Mouse (Mus musculus) liver, embryonic 11.5 days (tissue): Measurements from ENCODE around the gene Ncoa4. TPM values are rescaled to one million over a fixed set of nuclear protein-coding genes. Genes with fewer than 3 reads are reported as not detected.

Experiments
- ATAC-seq: fragments of 200-750 bp; cut with Nextera tagmentation; replicated peaks from 2 replicates; pipeline ENCODE4 v1.8.0; 2017; ENCODE audit warnings: moderate number of reproducible peaks, mild to moderate bottlenecking, moderate TSS enrichment, moderate library complexity; ENCODE audit not compliant: low FRiP score
- DNase-seq: peaks from one replicate; pipeline ENCODE4 v3.0.0-alpha.2; 2017; ENCODE audit warnings: low spot score
- H3K27ac ChIP-seq: fragments of 300-500 bp; sonication (generic); 2 replicates; pipeline ENCODE4 v1.5.1; 2014; ENCODE audit warnings: mild to moderate bottlenecking, low read depth, low read length, control low read depth
- H3K27me3 ChIP-seq: fragments of 300-500 bp; sonication (generic); replicated peaks from 2 replicates; pipeline ENCODE4 v1.6.1; 2014; ENCODE audit warnings: low read length, mixed read lengths; ENCODE audit not compliant: control insufficient read depth, insufficient read depth
- H3K36me3 ChIP-seq: fragments of 300-500 bp; sonication (generic); 2 replicates; pipeline ENCODE4 v1.6.1; 2014; ENCODE audit warnings: mild to moderate bottlenecking, low read length, moderate library complexity, mixed read lengths; ENCODE audit not compliant: control insufficient read depth, insufficient read depth
- H3K4me1 ChIP-seq: fragments of 300-500 bp; sonication (generic); replicated peaks from 2 replicates; pipeline ENCODE4 v1.6.1; 2014; ENCODE audit warnings: low read length, mixed read lengths; ENCODE audit not compliant: control insufficient read depth, insufficient read depth
- H3K4me2 ChIP-seq: fragments of 300-500 bp; sonication (generic); 2 replicates; pipeline ENCODE4 v1.6.1; 2014; ENCODE audit warnings: mild to moderate bottlenecking, control low read depth, moderate library complexity
- H3K4me3 ChIP-seq: fragments of 300-500 bp; sonication (generic); 2 replicates; pipeline ENCODE4 v1.5.1; 2014; ENCODE audit warnings: low read depth, low read length, control low read depth
- H3K9ac ChIP-seq: fragments of 300-500 bp; sonication (generic); 2 replicates; pipeline ENCODE4 v1.6.1; 2014; ENCODE audit warnings: low read depth, low read length, control low read depth
- H3K9me3 ChIP-seq: fragments of 300-500 bp; sonication (generic); 2 replicates; pipeline ENCODE4 v1.6.1; 2016; ENCODE audit warnings: low read length, inconsistent platforms, mixed read lengths; ENCODE audit not compliant: control insufficient read depth
- WGBS: fragments of 180-500 bp; shearing (Covaris S2); extraction: QIAGEN DNeasy Blood & Tissue Kit; methylation state at CpG from one replicate; pipeline ENCODE4 v1.1.7; 2014; 5-methylcytosine and 5-hydroxymethylcytosine counted together
- polyA plus RNA-seq: library from polyadenylated mRNA; unstranded; fragments of >200 nt; fragmentation: Nextera tagmentation; extraction: Ambion mirVana; gene quantifications from 2 replicates; pipeline ENCODE4 v1.2.1, GENCODE M21; 2014

The Ncoa4 gene
- polyA plus RNA-seq, 1 experiment from 2014 or later: 172 TPM

DNA sequence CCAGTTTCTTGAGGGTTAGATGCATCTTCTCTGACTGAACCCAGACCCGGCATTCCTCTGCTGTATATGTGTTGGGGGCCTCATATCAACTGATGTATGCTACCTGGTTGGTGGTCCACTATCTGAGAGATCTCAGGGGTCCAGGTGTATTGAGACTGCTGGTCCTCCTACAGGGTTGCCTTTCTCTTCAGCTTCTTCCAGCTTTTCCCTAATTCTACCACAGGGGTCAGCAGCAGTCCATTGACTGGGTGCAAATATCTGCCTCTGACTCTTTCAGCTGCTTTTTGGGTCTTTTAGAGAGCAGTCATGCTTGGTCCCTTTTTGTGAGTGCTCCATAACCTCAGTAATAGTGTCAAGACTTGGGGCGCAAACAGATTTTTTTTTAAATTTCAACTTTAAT is 8.8 kb upstream of the Ncoa4 start:
- Histone ChIP-seq H3K4me2 (no peak overlapping the region), H3K27ac (no peak overlapping the region), H3K27me3 (no peaks in the 10 kb centered on the region), H3K9me3 (peaks cover 6% of the 10 kb centered on the region; the same call in 1 of the 2 replicates), H3K9ac (no peak overlapping the region), H3K36me3 (no peaks in the 10 kb centered on the region), H3K4me3 (no peak overlapping the region), H3K4me1 (peaks cover 3% of the 10 kb centered on the region)
- DNase-seq (no peak), ATAC-seq (no peak)
- 84% methylated on average over 2 of the region's 2 CpGs for WGBS

DNA sequence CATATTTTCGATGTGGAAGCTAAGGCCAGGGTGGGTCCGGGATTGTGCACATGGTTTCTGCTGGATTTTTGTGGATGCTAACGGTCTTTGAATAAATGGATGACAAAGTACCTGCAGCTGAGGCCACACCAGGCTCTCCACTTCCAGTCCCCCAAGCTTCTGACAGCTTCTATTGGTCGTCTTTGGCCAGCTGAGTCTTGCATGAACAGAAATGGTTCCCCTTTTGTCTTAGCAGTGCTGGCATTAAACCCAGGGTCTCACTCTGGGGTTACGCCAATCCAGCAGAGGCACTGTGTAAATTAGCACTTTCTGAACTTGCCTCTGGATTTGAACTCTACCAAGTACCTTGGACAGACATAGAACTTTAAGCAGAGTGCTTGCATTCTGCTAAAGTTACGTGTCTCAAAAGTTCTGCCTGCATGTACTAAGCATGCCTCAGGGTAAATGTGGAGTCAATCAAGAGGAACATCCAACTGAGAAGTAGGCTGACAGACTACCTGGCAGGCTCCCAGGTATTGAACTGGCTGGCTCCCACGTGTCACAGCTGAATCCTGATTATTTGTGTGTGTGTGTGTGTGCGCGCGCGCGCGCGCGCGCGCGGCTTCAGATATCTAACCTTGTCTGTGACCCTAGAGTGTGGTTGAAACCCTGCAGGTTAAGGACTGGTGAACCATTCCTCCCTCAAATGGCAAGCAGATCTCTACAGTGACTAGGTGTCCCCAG is 7.3 kb upstream of the Ncoa4 start:
- Histone ChIP-seq H3K27ac (no peak overlapping the region), H3K9me3 (peaks cover 6% of the 10 kb centered on the region; the same call in 1 of the 2 replicates), H3K4me2 (no peak overlapping the region), H3K4me1 (no peaks in the 10 kb centered on the region), H3K36me3 (no peaks in the 10 kb centered on the region), H3K4me3 (no peak overlapping the region), H3K27me3 (no peaks in the 10 kb centered on the region), H3K9ac (no peak overlapping the region)
- WGBS: 89% methylated on average over 18 of the region's 18 CpGs
- DNase-seq (no peak), ATAC-seq (no peak)

DNA sequence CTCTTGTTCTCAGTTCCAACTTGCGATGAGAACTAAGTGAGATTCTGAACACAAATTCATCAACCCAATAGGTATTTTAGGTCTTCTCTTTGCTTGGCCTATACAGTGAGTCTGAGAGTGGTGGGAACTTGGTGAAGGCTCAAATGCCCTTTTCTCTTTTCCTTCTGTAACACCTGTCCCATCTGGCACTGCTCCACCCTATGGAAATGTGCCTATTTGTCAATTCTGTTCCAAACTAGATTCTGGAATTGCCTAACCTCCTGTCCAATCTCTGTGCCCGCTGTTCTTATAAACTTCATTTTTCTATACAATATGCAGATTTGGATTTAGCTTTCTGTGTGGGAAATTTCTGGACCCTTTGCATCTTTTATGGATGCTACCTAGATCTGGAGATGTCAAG is 6.5 kb upstream of the Ncoa4 start:
- Histone ChIP-seq H3K36me3 (no peaks in the 10 kb centered on the region), H3K27ac (no peak overlapping the region)
- ATAC-seq: no peak

DNA sequence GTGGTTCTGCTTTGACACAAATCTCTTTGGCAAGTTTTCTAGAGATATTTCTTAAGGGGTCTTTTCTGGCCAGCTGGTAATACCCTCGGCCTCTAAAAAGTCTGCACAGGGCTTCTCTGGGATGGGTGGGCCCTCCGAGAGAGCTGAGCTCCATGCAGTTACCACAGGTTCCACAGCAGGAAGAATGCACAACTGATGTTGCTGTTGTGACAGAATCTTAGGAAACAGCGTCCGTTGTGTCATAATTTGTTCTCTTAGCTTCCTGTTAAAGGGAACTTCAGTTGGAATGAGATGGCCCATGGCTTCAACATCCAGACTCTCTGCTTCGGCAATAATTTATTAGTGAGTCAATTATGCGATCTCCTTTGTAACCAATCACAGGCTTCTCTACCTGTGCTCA is 4.9 kb upstream of the Ncoa4 start:
- 89% methylated on average over 6 of the region's 6 CpGs for WGBS
- Histone ChIP-seq H3K9me3 (no peaks in the 10 kb centered on the region), H3K4me3 (no peak overlapping the region), H3K27ac (no peak overlapping the region), H3K36me3 (no peaks in the 10 kb centered on the region), H3K9ac (no peak overlapping the region), H3K4me2 (no peak overlapping the region), H3K4me1 (no peaks in the 10 kb centered on the region), H3K27me3 (no peaks in the 10 kb centered on the region)
- ATAC-seq: no peak
- no peak for DNase-seq

More for the DNA sequence above, 6.5 kb upstream of the Ncoa4 start:
- no peak overlapping the region for H3K4me2 ChIP-seq
- H3K9me3 ChIP-seq: peaks cover under 1% of the 10 kb centered on the region; the same call in 1 of the 2 replicates
- no peaks in the 10 kb centered on the region for H3K4me1 ChIP-seq
- no peak for DNase-seq
- WGBS: 95% methylated on average over 2 of the region's 2 CpGs
- H3K27me3 ChIP-seq: no peaks in the 10 kb centered on the region
- no peak overlapping the region for H3K4me3 ChIP-seq
- H3K9ac ChIP-seq: no peak overlapping the region

DNA sequence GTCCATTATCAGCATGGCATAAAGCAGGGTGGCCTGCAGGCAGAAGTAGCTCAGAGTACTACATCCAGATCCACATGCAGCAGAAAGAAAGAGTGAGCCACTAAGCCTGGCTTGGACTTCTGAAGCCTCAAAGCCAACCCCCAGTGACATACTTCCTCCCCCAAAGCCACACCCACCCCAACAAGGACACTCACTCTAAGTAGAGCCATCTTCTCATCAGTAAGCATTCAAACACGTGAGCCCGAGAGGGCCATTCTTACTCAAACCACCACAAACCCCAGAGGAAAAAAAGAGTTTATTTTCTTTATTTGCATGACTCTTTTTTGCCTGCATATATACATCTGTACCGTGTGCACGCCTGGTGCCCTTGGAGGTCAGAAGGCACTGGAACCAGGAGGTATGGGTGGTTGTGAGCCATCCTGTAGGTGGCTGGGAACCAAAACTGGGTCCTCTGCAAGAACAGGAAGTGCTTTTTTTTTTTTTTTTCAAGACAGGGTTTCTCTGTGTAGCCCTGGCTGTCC is 455 bp upstream of the Ncoa4 start:
- Histone ChIP-seq H3K4me3 (peak overlapping the region; percentile 76), H3K27ac (peak overlapping the region; percentile 62), H3K9me3 (no peaks in the 10 kb centered on the region), H3K9ac (peak overlapping the region; percentile 45; the same call in 1 of the 2 replicates), H3K36me3 (no peaks in the 10 kb centered on the region), H3K27me3 (no peaks in the 10 kb centered on the region), H3K4me2 (peak overlapping the region; percentile 59), H3K4me1 (peaks cover 39% of the 10 kb centered on the region)
- DNase-seq (peak; percentile 44), ATAC-seq (peak; percentile 44)
- WGBS: 21% methylated on average over 4 of the region's 4 CpGs

DNA sequence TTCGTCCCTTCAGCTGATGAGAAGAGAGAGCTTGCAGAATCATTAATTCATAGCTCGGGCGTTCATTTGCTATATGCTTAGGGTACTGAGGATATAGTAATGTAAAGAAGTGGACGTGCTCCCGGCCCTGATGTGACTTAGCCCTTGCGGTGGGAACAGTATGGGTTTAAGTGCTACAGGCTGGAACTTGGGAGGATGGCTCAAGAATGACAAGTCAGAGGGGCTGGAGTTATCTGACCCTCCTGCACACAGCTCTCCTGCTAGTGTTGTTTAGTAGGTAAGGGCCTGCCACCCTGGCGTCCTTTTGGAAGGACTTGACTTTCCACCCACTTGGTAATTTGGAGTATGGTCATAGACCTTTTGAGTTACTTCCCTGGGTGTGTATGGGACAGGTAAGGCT is 898 bp downstream of the Ncoa4 start:
- ATAC-seq (no peak), DNase-seq (no peak)
- peak overlapping the region; percentile 87 for H3K27ac ChIP-seq
- peak overlapping the region; percentile 95 for H3K9ac ChIP-seq
- 19% methylated on average over 7 of the region's 7 CpGs for WGBS
- no peaks in the 10 kb centered on the region for H3K27me3 ChIP-seq
- H3K9me3 ChIP-seq: no peaks in the 10 kb centered on the region
- peaks cover 52% of the 10 kb centered on the region for H3K4me1 ChIP-seq
- H3K4me2 ChIP-seq: peak overlapping the region; percentile 91
- peak overlapping the region; percentile 76 for H3K4me3 ChIP-seq
- no peaks in the 10 kb centered on the region for H3K36me3 ChIP-seq

DNA sequence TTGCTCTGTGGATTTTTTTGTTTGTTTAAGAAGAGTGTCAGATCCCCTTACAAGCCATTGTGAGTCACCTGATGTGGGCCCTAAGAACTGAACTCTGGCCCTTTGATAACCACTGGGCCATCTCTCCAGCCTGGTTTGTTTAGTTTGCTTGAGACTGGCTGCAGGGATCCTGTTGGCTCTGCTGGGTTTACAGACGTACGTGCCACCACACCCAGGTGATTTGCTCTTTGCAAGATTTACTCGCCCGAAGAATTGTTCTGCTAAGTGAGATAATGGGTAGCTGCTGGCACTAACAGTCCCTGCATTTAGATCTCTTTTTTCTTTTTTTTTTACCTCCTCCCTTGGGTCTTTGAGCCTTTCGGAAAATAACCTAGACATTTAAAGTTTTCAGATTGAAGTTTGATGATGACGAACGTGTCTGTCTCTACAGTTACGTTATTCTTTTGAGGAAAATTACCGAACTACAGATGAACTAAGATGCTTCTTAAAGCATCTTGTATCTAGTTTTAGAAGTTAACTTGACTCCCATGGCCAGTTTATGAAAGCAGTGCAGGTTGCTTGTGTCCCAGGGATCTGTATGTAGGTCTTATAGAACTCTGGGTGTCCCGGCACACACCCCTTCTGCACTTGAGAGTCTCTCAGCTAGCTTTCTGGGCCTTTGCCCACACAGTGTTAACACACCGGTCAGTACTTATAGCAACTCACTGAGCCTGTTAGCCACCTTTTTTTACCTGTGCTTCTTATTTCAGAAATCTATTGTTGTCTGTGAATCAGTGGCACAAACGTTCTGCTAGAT is 1.6 kb downstream of the Ncoa4 start:
- Histone ChIP-seq H3K27ac (peak overlapping the region; percentile 87), H3K4me3 (peak overlapping the region; percentile 76), H3K9ac (peak overlapping the region; percentile 95), H3K27me3 (no peaks in the 10 kb centered on the region), H3K36me3 (no peaks in the 10 kb centered on the region), H3K9me3 (no peaks in the 10 kb centered on the region), H3K4me1 (peaks cover 54% of the 10 kb centered on the region), H3K4me2 (peak overlapping the region; percentile 91)
- ATAC-seq (peak; percentile 16; the same call in 1 of the 2 replicates), DNase-seq (no peak)
- WGBS: 62% methylated on average over 12 of the region's 12 CpGs

DNA sequence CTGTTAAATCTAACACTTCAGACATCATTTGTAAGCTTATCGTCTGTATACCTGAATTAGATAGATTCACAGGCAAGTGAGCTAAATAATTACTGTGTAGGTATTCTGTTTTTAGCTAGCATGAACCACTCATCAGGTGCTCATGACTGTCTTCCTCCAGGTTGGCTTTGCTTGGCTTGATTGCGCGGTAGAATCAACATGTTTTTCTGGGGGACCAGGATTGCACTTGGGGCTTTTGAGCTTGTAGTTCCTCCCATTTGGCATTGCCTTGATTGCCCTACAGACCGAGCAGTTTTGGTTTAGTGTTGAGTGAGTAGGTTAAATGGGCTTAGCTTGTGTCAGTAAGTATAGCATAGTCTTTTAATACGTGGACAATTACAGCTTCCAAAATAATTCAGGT is 2.6 kb downstream of the Ncoa4 start:
- Histone ChIP-seq H3K9me3 (no peaks in the 10 kb centered on the region), H3K27ac (no peak overlapping the region), H3K4me3 (0 out of 2 replicates have a peak overlapping the region, but pooled peaks have one; percentile 76), H3K27me3 (no peaks in the 10 kb centered on the region), H3K9ac (no peak overlapping the region; the same call in 1 of the 2 replicates), H3K36me3 (no peaks in the 10 kb centered on the region), H3K4me1 (peaks cover 62% of the 10 kb centered on the region), H3K4me2 (peak overlapping the region; percentile 91)
- WGBS: 87% methylated on average over 5 of the region's 5 CpGs
- ATAC-seq: no peak
- no peak for DNase-seq
